Mouse (Mus musculus): ENCODE results near the gene Zfp335.
A peak's percentile ranks its signal among the peaks of the same experiment; 100 is the strongest.

GRCm38 (mm10) chr2:164938146-164939091 lies 26.9 kb upstream of the Zfp335 start:
- TF ChIP-seq CTCF (IDR thresholded peaks at IDR 0.05; ENCODE audit: borderline replicate concordance, extremely low read depth, insufficient read depth, insufficient read length) (no peak), POLR2A (IDR thresholded peaks at IDR 0.05; ENCODE audit: borderline replicate concordance, extremely low read depth, insufficient read depth, insufficient read length, poor library complexity, severe bottlenecking) (peak; percentile 24; the same call in 1 of the 2 replicates)

Measured in brain, embryonic 14.5 days (tissue).